Mouse (Mus musculus) T-helper 1 cell (primary cell): ENCODE measurements around the gene Ndufab1.

ENCODE experiments used
- in situ Hi-C: fragments of 300-600 bp; cut with MboI, MseI; formaldehyde crosslinking; loops from one replicate; pipeline ENCODE4 v1.15.1; 2025; ENCODE audit warnings: high pct_unique_total_duplicates

Ndufab1 gene

GRCm38 (mm10) chr7:122067517-122068381 is 33.9 kb downstream of the Ndufab1 start:
- in situ Hi-C loops: no loop called here

GRCm38 (mm10) chr7:122066945-122067516 is 34.7 kb downstream of the Ndufab1 start, which contains the start of the genes Ubfd1 and Ears2:
TSS of gene Ubfd1 (plus strand) at chr7:122067175.
TSS of gene Ears2 (minus strand) at chr7:122067263.
- in situ Hi-C loops: no loop called here

DNA sequence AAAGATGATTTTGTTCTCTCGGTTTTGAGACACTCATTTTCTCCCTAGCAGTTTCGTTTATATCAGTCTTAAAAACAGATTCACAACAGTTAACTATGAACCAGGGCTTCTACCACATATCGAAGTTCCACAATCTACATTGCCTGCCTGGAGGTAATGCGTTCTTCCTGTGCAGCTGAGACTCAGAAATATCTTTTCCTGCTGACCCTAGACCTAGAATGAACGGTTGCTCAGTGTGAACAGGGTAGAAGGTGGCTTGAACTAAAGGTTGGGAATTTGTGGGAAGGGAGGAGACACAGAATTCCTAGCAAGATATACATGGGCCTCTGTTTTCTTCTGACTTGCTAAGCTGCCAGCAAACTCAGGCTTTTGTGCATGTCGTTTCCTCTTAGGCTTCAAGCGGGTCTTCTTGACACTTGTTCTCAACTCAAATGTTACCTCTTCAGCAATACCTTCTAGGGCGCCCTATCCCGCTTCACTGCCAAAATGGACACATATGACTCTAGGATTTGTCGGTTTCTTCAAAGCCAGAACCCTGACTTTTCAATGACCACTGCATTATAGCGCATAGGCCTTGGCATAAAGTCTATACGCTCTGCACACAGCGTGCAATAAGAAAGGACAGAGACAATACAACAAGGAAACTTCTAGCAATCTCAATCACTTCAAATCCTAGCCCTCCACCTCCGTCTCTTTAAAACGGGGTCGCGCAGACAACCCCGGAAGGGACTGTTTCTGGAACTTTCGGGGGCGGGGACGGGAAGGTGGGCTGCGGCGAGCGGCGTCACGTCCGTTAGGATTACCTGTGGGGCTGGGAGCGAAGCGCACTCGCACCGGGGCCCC is 35.4 kb downstream of the Ndufab1 start:
- in situ Hi-C loops: no loop called here

DNA sequence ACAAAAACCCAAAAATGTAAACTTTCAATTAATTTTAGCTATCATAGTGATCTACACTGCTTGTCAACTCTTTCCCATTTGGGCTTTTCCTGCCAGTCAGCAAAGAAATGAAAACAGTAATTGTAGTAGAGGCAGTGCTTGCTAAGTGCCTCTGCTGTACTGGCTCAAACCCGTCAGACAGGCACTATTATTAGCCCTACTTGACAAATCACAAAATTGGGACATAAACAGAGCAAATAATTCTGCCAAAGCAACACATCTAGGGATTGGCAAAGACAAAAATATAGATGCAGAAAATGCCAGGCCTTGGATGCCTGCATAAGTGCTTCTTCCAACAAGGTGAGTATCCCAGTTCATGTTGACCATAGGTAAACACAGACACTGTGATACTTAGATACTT is 36.0 kb downstream of the Ndufab1 start:
- in situ Hi-C loops: no loop called here

- in situ Hi-C loops: no loop called here
Observed at GRCm38 (mm10) chr7:122056633-122057032, 45.1 kb downstream of the Ndufab1 start.

- in situ Hi-C loops: no loop called here
Observed at GRCm38 (mm10) chr7:122050834-122051233, 50.9 kb downstream of the Ndufab1 start.

DNA sequence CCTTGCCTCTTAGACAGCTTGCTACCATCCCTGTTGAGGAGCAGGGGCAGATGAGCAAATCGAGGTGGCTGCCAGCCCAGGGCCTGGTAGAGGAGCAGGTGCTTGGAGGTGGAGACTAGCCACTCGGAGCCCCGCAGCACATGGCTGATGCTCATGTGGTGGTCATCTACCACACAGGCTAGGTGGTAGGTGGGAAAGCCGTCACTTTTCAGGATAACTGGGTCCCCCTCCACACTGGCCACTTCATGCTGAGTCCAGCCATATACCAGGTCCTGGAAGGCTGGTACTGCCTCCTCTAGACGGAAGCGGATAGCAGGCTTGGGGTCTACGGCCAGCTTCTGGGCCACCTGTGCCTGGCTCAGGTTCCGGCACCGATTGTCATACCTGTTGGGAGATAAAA is 53.5 kb downstream of the Ndufab1 start:
- in situ Hi-C loops: no loop called here

DNA sequence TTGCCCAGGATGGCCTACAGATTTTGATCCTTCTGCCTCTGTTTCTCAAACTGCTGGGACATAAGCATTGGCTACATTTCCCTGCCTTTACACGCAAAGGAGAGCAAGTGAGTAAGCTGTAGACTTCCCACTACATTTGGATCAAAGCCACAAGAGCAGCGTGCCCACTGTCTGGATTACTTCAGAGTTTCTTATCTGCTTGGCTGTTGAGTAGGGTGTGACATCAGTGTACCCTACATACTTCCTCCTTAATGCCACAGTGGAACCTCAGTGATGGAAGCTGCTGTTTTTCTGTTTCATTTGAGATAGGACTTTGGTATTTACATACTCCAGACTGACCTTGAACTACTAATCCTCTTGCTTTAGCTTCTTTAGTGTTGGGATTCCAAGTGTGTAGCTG is 54.9 kb downstream of the Ndufab1 start:
- in situ Hi-C loops: no loop called here

GRCm38 (mm10) chr7:122045711-122046110 is 56.0 kb downstream of the Ndufab1 start:
- in situ Hi-C loops: no loop called here

GRCm38 (mm10) chr7:122045181-122045634 is 56.5 kb downstream of the Ndufab1 start:
- in situ Hi-C loops: no loop called here

- in situ Hi-C loops: no loop called here
Observed at GRCm38 (mm10) chr7:122044106-122044505, 57.6 kb downstream of the Ndufab1 start.
